Mouse (Mus musculus) cerebellum, adult 2 months (tissue): ENCODE results near the gene 1600012H06Rik. TPM values are rescaled to one million over a fixed set of nuclear protein-coding genes. Genes with fewer than 3 reads are reported as not detected.
"Not testable (repeated sequence)": the region's sequence is repeated elsewhere in the genome, so short reads cannot be mapped to it uniquely, and the experiment has no call there.

ENCODE experiments used
- DNase-seq, 2 experiments: peaks; one replicate each; pipeline ENCODE4 v3.0.0; 2021
- H3K27ac ChIP-seq: fragments of 200-500 bp; 2 replicates; pipeline ENCODE4 v1.5.1; 2012; ENCODE audit warnings: low read length, control low read depth, inconsistent platforms; ENCODE audit not compliant: insufficient read depth
- H3K27me3 ChIP-seq: fragments of 200-500 bp; 2 replicates; pipeline ENCODE4 v1.6.1; 2012; ENCODE audit warnings: inconsistent platforms, mild to moderate bottlenecking, low read length, moderate library complexity; ENCODE audit not compliant: control insufficient read depth, insufficient read depth
- H3K4me1 ChIP-seq: fragments of 200-500 bp; 2 replicates; pipeline ENCODE4 v1.6.1; 2011; ENCODE audit warnings: low read length; ENCODE audit not compliant: control insufficient read depth, insufficient read depth
- H3K4me3 ChIP-seq: fragments of 200-500 bp; replicated peaks from 2 replicates; pipeline ENCODE3; 2011; ENCODE audit warnings: mild to moderate bottlenecking, low read depth, low read length, control low read depth; ENCODE audit not compliant: insufficient read depth
- CTCF ChIP-seq: fragments of 200-500 bp; IDR thresholded peaks from 2 replicates; pipeline ENCODE4 v1.5.1; 2011; ENCODE audit warnings: low read depth, mild to moderate bottlenecking, control low read depth, low read length, moderate library complexity, borderline replicate concordance; ENCODE audit not compliant: insufficient read depth
- POLR2A ChIP-seq: fragments of 200-500 bp; IDR thresholded peaks from 2 replicates; pipeline ENCODE4 v1.6.1; 2011; ENCODE audit warnings: low read length, control low read depth, borderline replicate concordance; ENCODE audit not compliant: insufficient read depth
- WGBS: fragments of 180-500 bp; shearing (Covaris S2); methylation state at CpG from one replicate; pipeline ENCODE4 v1.1.7; 2018; 5-methylcytosine and 5-hydroxymethylcytosine counted together
- polyA plus RNA-seq: library from polyadenylated mRNA; depleted of rRNA; stranded (reverse); fragments of >200 nt; gene quantifications from 2 replicates; pipeline ENCODE4 v1.2.3, GENCODE M21; 2012; rRNA removed

Gene 1600012H06Rik
- polyA plus RNA-seq = 17.5 and 18.4 TPM in 2 replicates

DNA sequence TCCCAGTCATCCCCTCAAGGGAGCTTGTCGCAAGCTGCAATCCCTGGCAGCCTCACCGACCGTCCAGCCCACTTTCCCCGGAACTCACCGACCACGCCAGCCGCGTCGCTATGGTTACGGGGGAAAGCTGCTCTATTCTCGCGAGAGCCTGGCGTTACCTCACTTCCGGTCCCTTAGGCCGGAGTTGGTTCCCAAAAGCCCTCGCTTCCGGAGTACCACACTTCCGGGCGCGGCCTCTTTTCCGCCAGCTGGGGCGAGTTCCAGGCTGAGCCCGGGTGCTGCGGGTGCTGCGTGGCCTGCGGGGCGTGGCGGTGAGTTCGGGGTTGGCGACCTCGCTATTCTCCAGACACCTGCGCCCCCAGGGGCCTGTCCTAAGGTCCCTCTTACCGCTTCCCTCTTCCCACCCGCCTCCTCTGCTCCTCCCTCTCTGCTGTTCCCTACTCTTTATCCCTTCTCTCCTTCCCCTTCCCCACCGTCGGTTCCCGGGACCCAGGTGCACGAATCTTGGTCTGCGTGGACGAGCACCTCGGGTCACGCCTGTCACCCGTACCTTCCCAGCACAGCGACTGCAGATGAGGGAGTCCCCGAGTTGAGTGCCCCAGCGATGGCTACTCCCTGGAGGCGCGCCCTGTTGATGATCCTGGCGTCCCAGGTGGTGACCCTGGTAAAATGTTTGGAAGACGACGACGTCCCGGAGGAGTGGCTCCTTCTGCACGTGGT, at the start of gene 1600012H06Rik, which contains the start of gene Wdr27:
Gene 1600012H06Rik (plus strand): TSS at position 176 of the 720 bp plus-strand sequence.
Gene Wdr27 (minus strand): TSS at position 150 of the 720 bp plus-strand sequence.
- WGBS = under 1% methylated on average over 54 of the region's 54 CpGs
- Histone ChIP-seq H3K27ac (peak within 1 kb of the TSS; percentile 57), H3K4me3 (peak within 1 kb of the TSS; percentile 84), H3K4me1 (no peaks in the 10 kb centered on the region; the same call in 1 of the 2 replicates), H3K27me3 (no peaks in the 10 kb centered on the region)
- no peak for TF ChIP-seq CTCF
- peak; percentile 65 for TF ChIP-seq POLR2A
- DNase-seq = peak; percentile 98 to 99

DNA sequence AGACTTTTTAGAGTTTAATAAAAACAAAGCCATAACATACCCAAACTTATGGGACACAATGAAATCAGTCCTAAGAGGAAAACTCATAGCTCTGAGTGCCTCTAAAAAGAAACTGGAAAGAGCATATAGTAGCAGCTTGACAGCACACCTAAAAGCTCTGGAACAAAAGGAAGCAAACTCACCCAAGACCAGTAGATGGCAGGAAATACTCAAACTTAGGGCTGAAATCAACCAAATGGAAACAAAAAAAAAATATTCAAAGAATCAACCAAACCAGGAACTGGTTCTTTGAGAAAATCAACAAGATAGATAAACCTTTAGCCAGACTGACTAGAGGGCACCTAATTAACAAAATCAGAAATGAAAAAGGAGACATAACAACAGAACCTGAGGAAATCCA, 47.9 kb upstream of the 1600012H06Rik start:
- not testable (repeated sequence) for H3K27me3 ChIP-seq

DNA sequence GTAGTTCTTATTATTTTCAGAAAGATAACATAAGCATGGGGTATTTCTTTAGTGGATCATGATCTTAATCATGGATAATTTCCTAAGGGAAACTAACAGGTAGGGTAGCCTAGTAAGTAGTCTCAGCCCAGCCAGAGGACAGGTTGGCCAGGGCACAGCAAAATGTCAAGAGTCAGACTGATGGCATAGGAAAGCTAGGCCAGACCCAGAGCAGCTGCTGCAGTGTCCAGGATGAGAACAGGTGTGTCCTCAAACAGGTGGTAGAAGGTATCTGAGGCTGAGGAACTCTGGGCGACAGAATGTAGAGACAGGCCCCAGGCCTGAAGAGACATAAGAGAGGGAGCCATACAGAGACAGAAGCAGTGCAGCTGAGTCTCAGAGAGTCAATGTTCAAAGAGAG, 44.0 kb upstream of the 1600012H06Rik start:
- no peak for DNase-seq
- TF ChIP-seq CTCF = no peak
- no peak for TF ChIP-seq POLR2A
- WGBS = 65% methylated on average over 1 of the region's 1 CpGs

More for the DNA sequence above, 47.9 kb upstream of the 1600012H06Rik start:
- H3K4me1 ChIP-seq, H3K4me3 ChIP-seq, DNase-seq, H3K27ac ChIP-seq: not testable (repeated sequence)

DNA sequence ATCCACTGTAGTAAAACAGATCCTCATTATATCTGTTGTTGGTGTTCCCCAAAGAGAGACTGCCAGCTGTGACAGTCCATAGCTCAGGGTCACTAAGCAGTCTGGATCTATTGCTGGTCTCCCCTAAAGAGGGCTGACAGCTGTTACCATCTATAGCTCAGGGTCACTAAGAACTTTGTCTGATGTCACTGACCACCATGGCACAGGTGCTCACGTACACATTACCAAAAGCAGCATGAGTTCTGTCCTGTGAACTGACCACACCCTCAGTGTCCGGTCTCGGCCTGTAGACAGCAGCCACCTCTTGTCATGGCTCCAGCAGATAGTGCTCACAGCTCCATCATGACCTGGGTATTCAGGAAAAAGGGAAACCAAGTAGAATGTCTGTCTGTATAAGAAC, 39.8 kb upstream of the 1600012H06Rik start:
- WGBS = 92% methylated on average over 3 of the region's 3 CpGs
- no peak overlapping the region for H3K4me3 ChIP-seq
- DNase-seq = no peak
- no peak for TF ChIP-seq CTCF
- TF ChIP-seq POLR2A = no peak
- H3K4me1 ChIP-seq = no peaks in the 10 kb centered on the region
- no peaks in the 10 kb centered on the region for H3K27me3 ChIP-seq
- H3K27ac ChIP-seq = no peak overlapping the region

More for the DNA sequence above, 44.0 kb upstream of the 1600012H06Rik start:
- Histone ChIP-seq H3K4me1 (no peaks in the 10 kb centered on the region), H3K27me3 (no peaks in the 10 kb centered on the region), H3K27ac (no peak overlapping the region), H3K4me3 (no peak overlapping the region)

DNA sequence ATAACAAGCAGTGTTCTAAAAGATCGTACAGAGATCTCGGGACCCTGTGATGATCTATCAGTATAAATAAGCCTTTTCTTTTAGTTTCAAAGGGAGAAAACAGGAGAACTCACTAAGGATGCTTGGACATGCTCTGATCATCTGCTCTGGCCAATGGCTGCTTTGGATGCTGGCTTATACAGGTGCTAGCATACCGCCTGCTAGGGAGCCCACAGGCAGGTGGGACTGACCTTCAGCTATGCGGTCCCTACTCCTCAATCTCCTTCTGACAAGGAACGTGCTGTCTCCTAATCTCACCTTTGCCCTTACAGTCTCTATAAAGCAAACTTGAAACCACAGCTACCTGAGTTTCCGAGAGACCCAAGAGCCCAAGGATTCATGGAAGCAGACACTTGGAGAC, 38.8 kb upstream of the 1600012H06Rik start:
- no peak overlapping the region for H3K27ac ChIP-seq
- no peak for TF ChIP-seq CTCF
- no peak for TF ChIP-seq POLR2A
- DNase-seq = no peak
- H3K4me3 ChIP-seq = no peak overlapping the region
- no peaks in the 10 kb centered on the region for H3K27me3 ChIP-seq
- no peaks in the 10 kb centered on the region for H3K4me1 ChIP-seq
- 93% methylated on average over 6 of the region's 6 CpGs for WGBS

DNA sequence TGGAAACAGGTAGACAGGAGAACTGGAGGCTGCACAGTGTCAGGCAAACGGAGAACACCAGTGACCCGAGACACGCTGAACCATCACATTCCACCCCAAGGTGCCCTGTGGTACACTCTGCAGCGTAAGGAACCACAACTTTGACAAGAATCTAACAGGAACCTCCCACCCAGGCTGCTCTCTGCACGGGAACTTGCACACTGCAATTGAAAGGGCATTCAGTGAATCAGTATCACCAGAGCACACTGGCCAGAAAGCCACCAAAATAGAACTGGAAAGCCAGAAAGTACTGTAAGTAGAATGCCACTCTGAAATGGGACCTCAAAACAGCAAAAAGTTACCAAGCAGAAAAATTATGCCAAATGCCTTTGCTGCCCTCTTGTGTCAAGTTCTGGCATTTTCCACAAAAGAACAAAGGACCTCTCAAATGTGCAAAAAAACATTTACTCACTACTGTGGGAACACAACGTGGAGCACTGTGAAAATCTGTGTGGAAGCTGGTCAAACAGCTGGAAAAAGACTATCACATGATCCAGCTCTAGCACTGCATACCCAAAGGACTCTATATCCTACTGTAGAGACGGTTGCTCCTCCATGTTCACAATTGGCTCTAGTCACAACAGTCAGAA, 38.2 kb upstream of the 1600012H06Rik start:
- TF ChIP-seq POLR2A = no peak
- peak; percentile 44; the same call in 1 of the 2 replicates for TF ChIP-seq CTCF
- Histone ChIP-seq H3K4me1 (no peaks in the 10 kb centered on the region), H3K27ac (no peak overlapping the region), H3K27me3 (no peaks in the 10 kb centered on the region), H3K4me3 (no peak overlapping the region)
- peak; percentile 34 to 57 for DNase-seq
- 56% methylated on average over 7 of the region's 7 CpGs for WGBS

DNA sequence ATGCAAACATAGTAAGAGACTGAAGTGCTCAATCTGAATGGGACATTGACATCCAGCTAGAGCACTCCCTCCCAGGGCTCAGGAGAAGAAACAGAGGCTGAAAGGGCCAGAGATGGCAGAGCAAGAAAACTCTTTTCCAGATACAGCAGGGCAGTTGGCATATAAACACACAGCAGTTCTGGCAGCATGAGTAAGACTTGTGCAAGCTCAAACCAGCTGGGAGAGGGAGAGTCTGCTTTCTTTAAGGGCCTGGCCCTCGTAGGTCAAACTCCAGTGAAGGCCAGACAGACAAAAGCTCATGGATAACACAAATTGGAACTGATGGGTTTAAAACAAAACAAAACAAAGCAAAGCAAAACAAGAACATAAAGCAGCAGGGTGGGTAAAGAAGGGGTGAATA, 36.4 kb upstream of the 1600012H06Rik start:
- Histone ChIP-seq H3K4me1 (no peaks in the 10 kb centered on the region), H3K27ac (no peak overlapping the region), H3K4me3 (no peak overlapping the region), H3K27me3 (no peaks in the 10 kb centered on the region)
- WGBS = 46% methylated on average over 1 of the region's 1 CpGs
- DNase-seq = no peak
- TF ChIP-seq CTCF = no peak
- no peak for TF ChIP-seq POLR2A

DNA sequence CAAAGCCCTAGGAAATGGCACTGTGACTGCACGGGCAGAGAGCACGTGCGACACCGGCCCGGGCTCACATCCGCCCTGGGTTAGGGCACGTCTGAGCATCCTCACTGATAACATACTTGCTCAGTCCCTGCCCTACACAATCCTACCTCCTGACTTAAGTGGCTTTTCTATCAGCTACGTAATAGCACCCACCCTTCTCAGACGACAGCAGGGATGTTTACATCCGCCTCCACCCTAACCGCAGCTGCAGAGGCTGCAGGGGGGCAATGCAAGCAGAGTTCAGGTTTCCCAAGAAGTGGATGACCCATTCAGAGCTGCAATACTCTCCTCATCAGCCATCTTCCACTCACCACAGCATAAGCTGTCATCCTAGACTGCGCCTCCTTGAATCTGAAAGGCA, 35.8 kb upstream of the 1600012H06Rik start:
- TF ChIP-seq CTCF (no peak), POLR2A (no peak)
- WGBS = 85% methylated on average over 12 of the region's 12 CpGs
- H3K4me1 ChIP-seq = no peaks in the 10 kb centered on the region

More for the DNA sequence above, 35.8 kb upstream of the 1600012H06Rik start:
- no peak overlapping the region for H3K27ac ChIP-seq
- H3K27me3 ChIP-seq = no peaks in the 10 kb centered on the region
- H3K4me3 ChIP-seq = no peak overlapping the region
- DNase-seq = no peak
